Mouse (Mus musculus) hindbrain, embryonic 12.5 days (tissue): ENCODE measurements around the gene Rgs7. TPM values are rescaled to one million over a fixed set of nuclear protein-coding genes. Genes with fewer than 3 reads are reported as not detected.
A peak's percentile ranks its signal among the peaks of the same experiment; 100 is the strongest.

Experiments
- ATAC-seq: fragments of 200-750 bp; cut with Nextera tagmentation; 2 replicates; pipeline ENCODE4 v1.8.0; 2017; ENCODE audit warnings: moderate TSS enrichment; ENCODE audit not compliant: low FRiP score
- H3K27ac ChIP-seq: fragments of 300-500 bp; sonication (generic); 2 replicates; pipeline ENCODE4 v1.5.1; 2016; ENCODE audit warnings: mild to moderate bottlenecking
- H3K27me3 ChIP-seq: fragments of 300-500 bp; sonication (generic); 2 replicates; pipeline ENCODE4 v1.6.1; 2016; ENCODE audit warnings: mild to moderate bottlenecking
- H3K36me3 ChIP-seq: fragments of 300-500 bp; sonication (generic); 2 replicates; pipeline ENCODE4 v1.6.1; 2016; ENCODE audit warnings: mild to moderate bottlenecking
- H3K4me1 ChIP-seq: fragments of 300-500 bp; sonication (generic); 2 replicates; pipeline ENCODE4 v1.6.1; 2016
- H3K4me2 ChIP-seq: fragments of 300-500 bp; sonication (generic); replicated peaks from 2 replicates; pipeline ENCODE4 v1.6.1; 2016; ENCODE audit warnings: mild to moderate bottlenecking
- H3K4me3 ChIP-seq: fragments of 300-500 bp; sonication (generic); 2 replicates; pipeline ENCODE4 v1.5.1; 2016; ENCODE audit warnings: mild to moderate bottlenecking
- H3K9ac ChIP-seq: fragments of 300-500 bp; sonication (generic); 2 replicates; pipeline ENCODE4 v1.6.1; 2016; ENCODE audit warnings: mild to moderate bottlenecking, moderate library complexity
- H3K9me3 ChIP-seq: fragments of 300-500 bp; sonication (generic); replicated peaks from 2 replicates; pipeline ENCODE4 v1.6.1; 2016; ENCODE audit warnings: mild to moderate bottlenecking
- WGBS: fragments of 180-500 bp; shearing (Covaris S2); methylation state at CpG from one replicate; pipeline ENCODE4 v1.1.7; 2016; 5-methylcytosine and 5-hydroxymethylcytosine counted together
- polyA plus RNA-seq: library from polyadenylated mRNA; unstranded; fragments of >200 nt; fragmentation: Nextera tagmentation; extraction: Ambion mirVana; gene quantifications from 2 replicates; pipeline ENCODE4 v1.2.1, GENCODE M21; 2016

Gene Rgs7
- polyA plus RNA-seq, 1 experiment from 2014 or later = 10.6 TPM

GRCm38 (mm10) chr1:175473060-175473459 is 19.2 kb downstream of the Rgs7 start:
- no peak for ATAC-seq
- WGBS = 87% methylated on average over 5 of the region's 5 CpGs
- H3K36me3 ChIP-seq = no peaks in the 10 kb centered on the region

GRCm38 (mm10) chr1:175469087-175469788 is 23.1 kb downstream of the Rgs7 start:
- 57% methylated on average over 8 of the region's 8 CpGs for WGBS
- Histone ChIP-seq H3K27me3 (no peaks in the 10 kb centered on the region), H3K4me1 (0 out of 2 replicates have a peak, but pooled peaks cover 2% of the 10 kb centered on the region), H3K9me3 (no peaks in the 10 kb centered on the region), H3K27ac (no peak overlapping the region), H3K36me3 (no peaks in the 10 kb centered on the region), H3K9ac (no peak overlapping the region), H3K4me3 (no peak overlapping the region), H3K4me2 (no peak overlapping the region)
- ATAC-seq = no peak

More at GRCm38 (mm10) chr1:175473060-175473459, 19.2 kb downstream of the Rgs7 start:
- Histone ChIP-seq H3K9ac (no peak overlapping the region), H3K27ac (no peak overlapping the region), H3K4me3 (no peak overlapping the region), H3K4me2 (no peak overlapping the region), H3K27me3 (no peaks in the 10 kb centered on the region), H3K9me3 (no peaks in the 10 kb centered on the region), H3K4me1 (0 out of 2 replicates have a peak, but pooled peaks cover 2% of the 10 kb centered on the region)

GRCm38 (mm10) chr1:175464566-175464965 is 27.7 kb downstream of the Rgs7 start:
- WGBS = 82% methylated on average over 2 of the region's 2 CpGs
- no peak overlapping the region for H3K9ac ChIP-seq
- H3K4me1 ChIP-seq = no peaks in the 10 kb centered on the region
- H3K27ac ChIP-seq = no peak overlapping the region
- H3K4me3 ChIP-seq = no peak overlapping the region
- no peaks in the 10 kb centered on the region for H3K9me3 ChIP-seq
- ATAC-seq = no peak
- no peaks in the 10 kb centered on the region for H3K36me3 ChIP-seq
- no peak overlapping the region for H3K4me2 ChIP-seq
- no peaks in the 10 kb centered on the region for H3K27me3 ChIP-seq

GRCm38 (mm10) chr1:175462351-175462750 is 29.9 kb downstream of the Rgs7 start:
- ATAC-seq = no peak
- H3K4me3 ChIP-seq = no peak overlapping the region
- no peaks in the 10 kb centered on the region for H3K9me3 ChIP-seq
- H3K4me2 ChIP-seq = no peak overlapping the region
- H3K36me3 ChIP-seq = no peaks in the 10 kb centered on the region
- H3K27ac ChIP-seq = no peak overlapping the region
- no peaks in the 10 kb centered on the region for H3K4me1 ChIP-seq
- H3K27me3 ChIP-seq = no peaks in the 10 kb centered on the region
- WGBS = 91% methylated on average over 2 of the region's 2 CpGs
- no peak overlapping the region for H3K9ac ChIP-seq

GRCm38 (mm10) chr1:175454041-175454636 is 38.2 kb downstream of the Rgs7 start:
- Histone ChIP-seq H3K36me3 (no peaks in the 10 kb centered on the region), H3K27ac (no peak overlapping the region), H3K4me2 (no peak overlapping the region), H3K27me3 (no peaks in the 10 kb centered on the region), H3K4me1 (no peaks in the 10 kb centered on the region), H3K4me3 (no peak overlapping the region), H3K9ac (no peak overlapping the region), H3K9me3 (no peaks in the 10 kb centered on the region)
- WGBS = 86% methylated on average over 6 of the region's 6 CpGs
- ATAC-seq = no peak

- Histone ChIP-seq H3K9me3 (no peaks in the 10 kb centered on the region), H3K27ac (no peak overlapping the region), H3K36me3 (no peaks in the 10 kb centered on the region), H3K27me3 (no peaks in the 10 kb centered on the region), H3K4me3 (no peak overlapping the region), H3K9ac (no peak overlapping the region), H3K4me1 (no peaks in the 10 kb centered on the region), H3K4me2 (no peak overlapping the region)
- 53% methylated on average over 5 of the region's 5 CpGs for WGBS
- ATAC-seq = 0 out of 2 replicates have a peak, but pooled peaks have one; percentile 26
Observed at GRCm38 (mm10) chr1:175448017-175448416, 44.3 kb downstream of the Rgs7 start.

- H3K9me3 ChIP-seq = no peaks in the 10 kb centered on the region
- WGBS = 88% methylated on average over 1 of the region's 1 CpGs
- ATAC-seq = no peak
Observed at GRCm38 (mm10) chr1:175442939-175443338, 49.4 kb downstream of the Rgs7 start.

GRCm38 (mm10) chr1:175442025-175442424 is 50.3 kb downstream of the Rgs7 start:
- H3K9me3 ChIP-seq = no peaks in the 10 kb centered on the region
- no peak overlapping the region for H3K4me2 ChIP-seq
- no peaks in the 10 kb centered on the region for H3K4me1 ChIP-seq
- WGBS = 85% methylated on average over 6 of the region's 6 CpGs
- H3K9ac ChIP-seq = no peak overlapping the region
- no peaks in the 10 kb centered on the region for H3K36me3 ChIP-seq
- H3K4me3 ChIP-seq = no peak overlapping the region
- no peak overlapping the region for H3K27ac ChIP-seq
- H3K27me3 ChIP-seq = no peaks in the 10 kb centered on the region
- ATAC-seq = no peak

More at GRCm38 (mm10) chr1:175442939-175443338, 49.4 kb downstream of the Rgs7 start:
- Histone ChIP-seq H3K27me3 (no peaks in the 10 kb centered on the region), H3K36me3 (no peaks in the 10 kb centered on the region), H3K9ac (no peak overlapping the region), H3K4me2 (no peak overlapping the region), H3K4me3 (no peak overlapping the region), H3K27ac (no peak overlapping the region), H3K4me1 (no peaks in the 10 kb centered on the region)

GRCm38 (mm10) chr1:175433622-175434204 is 58.6 kb downstream of the Rgs7 start:
- Histone ChIP-seq H3K4me2 (no peak overlapping the region), H3K36me3 (no peaks in the 10 kb centered on the region), H3K27me3 (no peaks in the 10 kb centered on the region), H3K4me3 (no peak overlapping the region), H3K9ac (no peak overlapping the region), H3K4me1 (peaks cover 3% of the 10 kb centered on the region; the same call in 1 of the 2 replicates), H3K27ac (no peak overlapping the region), H3K9me3 (no peaks in the 10 kb centered on the region)
- no peak for ATAC-seq
- WGBS = 74% methylated on average over 14 of the region's 14 CpGs

- Histone ChIP-seq H3K4me1 (peaks cover 3% of the 10 kb centered on the region; the same call in 1 of the 2 replicates), H3K9me3 (no peaks in the 10 kb centered on the region), H3K9ac (no peak overlapping the region), H3K4me2 (no peak overlapping the region), H3K27me3 (no peaks in the 10 kb centered on the region), H3K4me3 (no peak overlapping the region), H3K36me3 (no peaks in the 10 kb centered on the region), H3K27ac (no peak overlapping the region)
- no peak for ATAC-seq
- 75% methylated on average over 6 of the region's 6 CpGs for WGBS
Observed at GRCm38 (mm10) chr1:175433128-175433527, 59.2 kb downstream of the Rgs7 start.

- no peak; the same call in 1 of the 2 replicates for ATAC-seq
- WGBS = 55% methylated on average over 4 of the region's 4 CpGs
- Histone ChIP-seq H3K4me2 (no peak overlapping the region), H3K4me3 (no peak overlapping the region), H3K4me1 (peaks cover 5% of the 10 kb centered on the region), H3K27me3 (no peaks in the 10 kb centered on the region), H3K27ac (peak overlapping the region; percentile 17; the same call in 1 of the 2 replicates), H3K9ac (no peak overlapping the region), H3K9me3 (no peaks in the 10 kb centered on the region), H3K36me3 (no peaks in the 10 kb centered on the region)
Observed at GRCm38 (mm10) chr1:175431356-175432053, 60.8 kb downstream of the Rgs7 start.

- Histone ChIP-seq H3K4me2 (no peak overlapping the region), H3K9me3 (no peaks in the 10 kb centered on the region), H3K27ac (no peak overlapping the region), H3K4me1 (peaks cover 10% of the 10 kb centered on the region), H3K9ac (no peak overlapping the region), H3K4me3 (no peak overlapping the region), H3K27me3 (no peaks in the 10 kb centered on the region), H3K36me3 (no peaks in the 10 kb centered on the region)
- WGBS = 79% methylated on average over 2 of the region's 2 CpGs
- ATAC-seq = peak; percentile 26; the same call in 1 of the 2 replicates
Observed at GRCm38 (mm10) chr1:175427112-175427511, 65.2 kb downstream of the Rgs7 start.
